Mouse (Mus musculus): ENCODE results near the gene Lyzl4.

Gene Lyzl4

DNA sequence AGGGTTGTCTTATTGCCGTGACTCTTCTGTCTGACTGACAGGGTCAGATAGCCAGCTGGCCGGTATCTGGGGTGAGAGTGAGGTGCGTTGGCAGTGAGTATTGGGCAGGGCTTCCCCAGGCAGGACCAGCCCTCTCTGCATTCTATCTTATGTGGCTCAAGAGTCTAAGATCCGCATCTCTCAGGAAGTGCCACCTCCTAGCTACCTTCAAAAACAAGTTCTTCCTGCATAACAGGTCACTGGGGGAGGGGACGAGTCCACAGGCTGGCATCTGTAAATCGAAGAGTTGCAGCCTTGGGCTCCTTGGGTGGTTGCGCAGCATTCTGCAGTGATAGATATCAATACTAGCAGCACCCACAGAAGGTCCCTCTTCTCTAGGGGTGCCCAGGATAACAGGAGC, 5.1 kb upstream of the Lyzl4 start:
- DNase-seq, result no peak

DNA sequence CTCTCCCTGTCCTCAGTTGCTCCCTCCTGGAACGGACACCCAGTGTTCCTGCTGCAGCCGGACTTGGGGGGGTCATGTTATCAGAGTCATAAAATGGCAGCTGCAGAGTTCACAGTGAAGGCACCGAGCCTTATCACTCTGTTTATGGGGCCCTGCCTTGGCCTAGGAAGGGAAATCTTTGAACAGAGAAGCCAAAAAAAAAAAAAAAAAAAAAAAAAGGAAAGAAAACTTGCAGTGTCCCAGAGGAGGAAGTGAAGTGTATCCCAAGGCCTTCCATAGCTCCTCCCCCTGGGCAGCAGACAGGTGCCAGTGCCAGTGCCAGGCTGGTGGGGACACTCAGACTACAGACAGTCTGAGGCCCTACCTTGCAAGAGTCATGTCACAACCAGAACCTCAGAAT, 3.0 kb upstream of the Lyzl4 start:
- no peak for DNase-seq

DNA sequence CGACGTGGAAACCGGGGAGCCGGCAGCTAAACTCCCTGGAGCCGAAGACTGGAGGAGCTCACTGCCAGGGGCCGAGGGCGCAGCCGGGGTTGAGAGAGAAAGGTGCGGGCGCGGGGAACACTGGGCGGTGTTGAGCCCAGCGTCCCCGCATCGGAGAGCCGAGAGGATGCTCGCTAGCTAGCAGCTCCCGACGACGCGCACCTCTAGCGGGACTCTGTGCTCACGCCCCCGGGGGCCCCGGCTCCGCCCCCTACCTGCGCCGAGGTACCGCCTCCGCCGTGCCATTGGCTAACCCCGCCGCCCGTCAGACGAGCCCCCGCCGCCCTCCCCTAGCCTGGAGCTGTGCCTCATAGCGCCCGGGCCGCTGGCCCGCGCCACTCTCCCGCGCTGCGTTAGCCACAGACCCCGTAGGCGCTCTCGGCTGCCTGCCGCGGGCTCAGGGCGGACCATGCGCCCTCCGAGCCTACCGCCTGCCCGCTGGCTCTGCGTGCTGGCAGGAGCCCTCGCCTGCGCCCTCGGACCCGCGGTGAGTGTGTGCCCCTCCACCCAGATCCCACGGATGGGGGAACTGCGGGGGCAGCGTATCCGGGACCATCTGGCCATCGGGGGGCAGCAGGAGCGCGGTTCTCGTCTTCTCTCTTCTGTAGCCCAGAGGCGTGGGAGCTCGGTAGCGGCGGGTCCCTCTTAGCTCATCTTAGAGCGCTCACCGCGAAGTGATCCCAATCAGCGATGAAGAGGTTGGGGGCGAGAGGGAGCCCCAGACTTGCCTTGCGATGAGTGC, 695 bp upstream of the Lyzl4 start, which contains the start of gene Vipr1:
Gene Vipr1, plus strand, starts transcription at position 316 of the 781 bp plus-strand sequence.
- DNase-seq, result peak; percentile 77 to 86

DNA sequence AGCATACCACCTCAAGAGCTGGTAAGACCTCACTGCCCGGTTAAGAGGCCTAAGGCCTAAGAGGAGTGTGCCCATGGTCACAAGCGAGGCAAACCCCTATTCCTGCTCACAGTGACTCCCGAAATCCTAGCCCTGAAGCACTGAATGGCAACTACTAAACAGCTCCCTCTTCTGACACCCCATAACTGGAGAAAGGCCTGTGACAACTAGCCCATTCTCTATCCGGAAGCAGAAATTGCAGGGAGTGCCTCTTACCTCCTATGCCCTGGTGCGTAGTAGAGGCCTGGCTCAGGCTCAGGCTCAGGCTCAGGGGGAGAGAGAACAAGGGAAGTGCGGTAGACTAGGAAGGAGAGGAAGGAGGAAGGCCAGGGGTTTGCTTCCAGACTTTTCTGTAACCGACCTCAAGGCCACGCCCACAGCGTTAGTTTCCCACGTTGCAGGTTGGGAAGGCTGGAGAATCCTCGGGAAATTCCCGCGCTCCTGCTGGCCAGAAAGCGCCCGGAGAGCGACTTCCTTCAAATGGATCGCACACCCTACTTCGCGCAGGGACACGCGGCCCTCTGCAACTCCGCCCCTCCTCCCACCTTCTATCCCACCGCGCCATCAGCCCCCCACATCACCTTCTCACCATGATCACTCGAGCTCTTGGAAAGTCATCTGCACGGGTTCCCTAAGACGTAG, 521 bp downstream of the Lyzl4 start:
- DNase-seq, result peak in 1 of 2 experiments; percentile 26

DNA sequence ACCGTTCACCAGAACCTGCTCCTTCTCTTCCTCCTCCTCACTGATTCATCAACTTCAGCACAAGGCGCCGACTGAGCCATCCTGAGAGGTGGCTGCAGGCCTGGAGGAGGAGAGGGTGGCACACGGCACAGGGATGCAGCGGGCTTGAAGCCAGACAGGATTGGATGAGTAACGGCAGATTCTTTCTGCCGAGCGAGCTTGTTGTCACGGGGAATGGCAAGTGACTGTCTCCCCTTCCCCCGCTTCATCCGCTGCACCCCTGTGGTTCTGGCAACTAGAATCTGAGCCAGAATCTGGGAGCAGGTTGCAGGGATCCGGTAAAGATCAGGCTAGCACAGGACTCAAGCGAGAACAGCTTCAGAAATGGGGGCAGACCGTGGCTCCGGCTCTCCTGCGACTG, 2.1 kb downstream of the Lyzl4 start:
- DNase-seq, result no peak

DNA sequence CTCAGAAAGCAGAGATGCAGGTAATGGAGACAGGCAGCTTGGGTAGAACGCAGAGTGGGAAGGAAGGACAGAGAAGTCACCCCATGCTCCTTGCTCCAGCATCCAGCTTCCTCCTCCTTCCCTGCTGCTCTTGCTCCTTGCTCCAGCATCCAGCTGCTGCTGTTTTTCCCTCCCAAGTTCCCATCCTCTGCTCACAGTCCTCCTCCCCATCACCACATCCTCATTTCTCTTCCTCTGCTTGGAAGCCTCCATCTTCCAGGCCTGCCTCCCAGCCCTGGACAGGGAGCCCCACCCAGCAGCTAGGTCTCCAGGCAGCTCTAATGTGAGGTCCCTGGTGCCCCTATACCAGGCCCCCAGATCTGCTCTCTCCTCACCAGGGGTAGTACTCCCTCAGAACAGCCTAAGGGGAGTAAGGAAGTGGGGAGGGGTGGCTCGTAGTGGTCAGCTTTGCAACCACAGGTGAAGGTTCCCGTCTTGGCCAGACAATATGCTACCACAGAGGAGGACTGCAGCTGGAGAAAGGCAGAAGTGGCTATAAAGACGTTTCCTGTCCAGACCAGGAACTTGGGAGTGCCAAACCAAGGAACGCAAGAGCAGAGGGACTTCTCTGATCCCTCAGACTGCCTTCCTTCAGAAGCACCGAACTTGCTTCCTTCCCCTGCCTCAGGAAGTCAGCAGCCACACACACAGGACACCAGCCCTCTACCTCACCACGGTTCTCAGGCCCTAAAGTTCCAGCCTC, 5.9 kb downstream of the Lyzl4 start:
- no peak for DNase-seq

DNA sequence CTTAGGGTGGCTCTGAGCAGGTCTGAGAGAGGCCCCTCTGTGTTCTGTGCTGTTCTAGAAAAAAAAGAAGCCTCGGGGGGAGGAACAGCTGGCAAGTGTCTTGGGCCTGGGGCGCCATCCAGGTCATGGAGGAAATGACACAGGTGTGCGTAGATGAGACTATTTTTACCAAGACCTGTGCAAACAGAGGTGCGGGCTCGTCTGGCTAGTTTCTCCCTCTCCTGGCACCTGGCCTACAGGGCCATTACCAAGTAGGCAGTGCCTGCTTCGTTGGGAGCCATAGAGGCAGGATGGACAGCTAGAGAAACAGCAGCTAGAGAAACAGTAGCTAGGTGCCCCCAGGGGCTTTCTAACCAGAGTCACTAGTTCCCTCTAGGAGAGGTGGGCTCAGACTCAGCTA, 8.6 kb downstream of the Lyzl4 start:
- no peak for DNase-seq

DNA sequence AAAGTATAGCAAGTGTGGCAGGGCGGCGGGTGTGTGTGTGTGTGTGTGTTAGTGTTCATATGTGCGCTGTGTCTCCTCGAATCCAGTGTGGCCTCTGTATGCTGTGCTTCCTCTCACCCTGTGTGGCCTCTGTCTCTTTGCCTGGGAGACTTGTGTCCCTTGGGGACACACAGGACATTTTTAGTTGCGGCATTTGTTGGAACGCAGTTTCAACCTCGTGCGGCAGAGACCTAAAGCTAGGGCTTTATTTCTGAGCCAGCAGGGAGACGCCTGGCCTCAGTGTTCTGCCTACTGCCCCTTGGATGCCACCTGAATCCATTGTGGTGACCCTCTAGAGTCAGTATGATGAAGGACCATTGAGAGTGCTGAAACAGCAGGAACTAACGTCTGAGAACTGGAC, 9.0 kb downstream of the Lyzl4 start:
- DNase-seq, result no peak

DNA sequence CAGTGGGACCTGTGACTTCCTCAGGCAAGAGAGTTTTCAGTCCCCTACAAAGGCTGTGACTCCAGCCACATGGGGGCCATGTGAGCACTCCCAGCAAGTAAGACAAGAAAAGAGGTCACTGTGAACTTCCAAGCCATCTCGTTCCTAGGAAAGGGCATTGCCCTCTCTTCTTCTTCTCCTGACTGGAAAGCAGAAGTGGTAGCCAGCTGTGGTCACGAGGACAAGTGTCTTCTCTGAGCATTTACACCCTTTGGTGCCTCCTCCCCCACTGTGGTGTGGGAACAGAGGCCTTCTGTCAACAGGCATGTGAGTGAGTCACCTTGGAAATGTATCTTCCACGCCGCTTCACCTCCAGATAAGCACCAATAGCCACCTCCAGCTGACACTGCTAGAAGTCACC, 9.9 kb downstream of the Lyzl4 start:
- no peak for DNase-seq

DNA sequence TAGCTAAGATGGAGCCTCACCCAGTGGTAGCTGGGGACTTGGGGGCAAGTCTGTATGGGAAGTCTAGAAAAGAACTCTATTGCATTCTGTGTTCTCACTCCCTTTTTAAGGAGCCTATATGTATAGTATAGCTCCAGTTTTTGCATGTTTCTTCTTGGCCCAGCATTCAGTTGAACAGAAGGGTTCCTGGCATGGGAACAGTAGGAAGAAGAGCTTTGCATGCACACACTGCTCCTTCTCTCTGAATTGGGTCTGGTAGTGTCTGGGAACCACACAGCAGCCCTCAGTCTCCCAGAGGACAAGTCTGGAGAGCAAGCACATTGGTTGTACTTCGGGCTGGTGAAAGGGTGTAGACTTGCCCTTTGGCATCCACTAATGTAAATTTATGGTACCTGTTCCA, 11.3 kb downstream of the Lyzl4 start:
- no peak for DNase-seq

DNA sequence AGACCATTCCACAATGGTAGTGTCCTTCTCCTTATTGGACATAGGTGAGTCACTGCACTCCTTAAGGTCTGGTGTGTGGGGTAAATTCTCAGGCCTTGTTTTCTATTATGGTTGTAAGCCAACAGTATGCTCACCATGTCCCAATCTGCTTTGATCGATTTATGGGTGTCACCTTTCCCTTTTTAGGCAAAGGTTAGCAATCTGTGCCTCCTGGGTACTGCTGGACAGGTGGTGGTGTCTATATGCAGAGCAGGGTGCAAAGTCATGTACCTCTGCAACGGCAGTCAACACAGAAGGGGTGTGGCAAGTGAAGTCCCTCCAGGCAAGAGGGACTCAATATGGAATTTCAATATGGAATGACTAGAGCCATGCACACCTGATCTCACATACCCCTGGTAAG, 17.0 kb downstream of the Lyzl4 start:
- no peak for DNase-seq

DNA sequence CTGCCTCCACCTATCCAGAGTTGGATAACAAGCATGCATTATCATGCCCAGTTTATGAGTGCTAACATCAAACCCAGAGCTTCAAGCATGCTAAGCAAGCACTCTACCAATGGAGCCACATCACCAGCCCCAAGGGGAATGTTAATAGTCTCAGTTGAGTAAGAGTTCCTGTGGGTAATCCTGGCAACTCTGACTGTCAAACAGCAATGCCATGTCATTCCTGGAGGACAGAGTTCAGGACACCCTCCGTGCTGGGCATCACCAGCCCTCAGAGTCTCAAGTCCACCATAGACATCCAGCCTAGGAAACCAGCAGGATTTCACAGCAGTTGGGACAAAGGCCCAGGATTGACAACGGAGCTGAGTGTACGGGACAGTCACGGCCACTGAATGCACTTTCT, 18.7 kb downstream of the Lyzl4 start:
- DNase-seq, result no peak

DNA sequence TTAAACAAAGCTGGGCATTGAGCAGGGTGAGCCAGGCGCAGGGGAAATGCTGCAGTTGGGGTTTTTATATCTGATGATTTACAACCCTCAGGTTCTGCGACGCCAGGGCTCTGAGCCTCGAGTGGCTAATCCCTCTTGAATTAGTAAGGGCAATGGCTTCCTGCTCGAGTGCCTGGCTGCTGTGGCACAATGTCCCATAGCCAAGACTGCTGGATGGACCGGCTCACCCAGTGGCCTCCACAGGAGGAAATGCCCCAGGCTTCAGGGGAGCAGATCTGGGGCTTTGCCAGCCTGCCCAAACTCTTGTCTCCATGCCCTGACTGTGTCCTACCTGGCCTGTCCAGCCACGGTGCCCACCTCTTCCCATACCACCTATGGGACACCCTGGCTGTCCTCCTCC, 22.5 kb downstream of the Lyzl4 start:
- DNase-seq, result no peak

DNA sequence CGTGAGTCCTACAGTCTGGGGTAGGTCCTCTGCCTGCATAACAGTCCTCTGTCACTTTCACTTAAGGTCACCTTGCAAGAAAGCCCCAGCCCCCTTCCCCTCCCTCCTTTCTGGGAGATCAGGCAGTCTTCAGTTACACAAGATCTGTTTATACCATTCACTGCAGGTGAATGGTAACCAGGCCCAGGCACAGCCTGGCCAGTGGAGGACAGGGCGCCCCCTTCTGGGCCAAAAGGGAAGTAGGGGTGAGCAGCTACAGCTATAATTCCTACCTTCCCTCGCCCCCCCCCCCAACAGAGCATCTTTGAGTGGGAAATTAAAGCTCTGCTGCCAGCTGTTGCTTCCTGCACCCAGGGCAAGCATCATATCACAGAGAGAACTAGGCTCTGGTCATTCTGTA, 25.4 kb downstream of the Lyzl4 start:
- DNase-seq, result peak in 1 of 2 experiments; percentile 60

DNA sequence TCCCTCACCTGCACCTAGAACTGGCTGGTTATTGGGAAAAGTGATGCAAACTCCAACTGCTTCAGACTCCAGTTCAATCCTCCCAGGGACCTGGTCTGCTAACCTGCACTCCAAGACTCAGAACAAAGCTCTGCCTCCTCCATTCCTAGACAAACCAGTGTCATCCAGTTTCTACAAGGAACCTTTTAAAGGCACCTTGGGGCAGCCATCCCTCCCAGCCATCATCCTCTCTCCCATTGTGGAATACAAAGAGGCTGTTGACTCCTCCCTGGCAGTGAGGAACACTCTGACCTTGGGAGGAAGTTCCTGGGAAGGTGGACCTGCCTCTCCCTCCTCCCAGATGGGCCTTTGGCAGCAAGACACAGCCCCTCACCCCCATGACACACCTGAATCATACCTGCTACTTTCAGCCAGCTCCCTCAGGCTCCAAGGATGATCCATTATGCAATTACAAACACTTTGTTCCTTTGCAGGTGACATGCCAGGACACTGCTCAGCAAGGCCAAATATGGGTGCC, 27.6 kb downstream of the Lyzl4 start:
- no peak for DNase-seq

DNA sequence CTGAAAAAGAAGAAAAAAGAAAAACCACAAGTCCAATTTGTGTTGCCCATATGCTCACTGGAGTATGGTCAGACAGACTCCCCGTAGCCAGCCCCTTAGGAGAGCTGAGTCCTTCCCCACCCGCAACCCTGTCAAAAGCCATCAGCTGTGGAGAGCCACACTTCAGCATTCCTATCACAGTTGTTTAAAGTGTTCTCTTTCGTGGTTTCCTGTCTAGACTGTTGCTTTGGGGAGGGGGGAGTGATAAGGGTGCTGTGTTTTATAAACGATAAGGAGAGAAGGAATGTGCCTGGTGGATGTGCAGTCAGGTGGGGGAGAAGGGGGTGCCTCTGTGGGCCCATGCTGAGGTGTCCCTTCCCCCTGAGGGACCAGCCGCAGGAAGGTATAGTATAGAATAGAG, 28.7 kb downstream of the Lyzl4 start:
- no peak for DNase-seq

DNA sequence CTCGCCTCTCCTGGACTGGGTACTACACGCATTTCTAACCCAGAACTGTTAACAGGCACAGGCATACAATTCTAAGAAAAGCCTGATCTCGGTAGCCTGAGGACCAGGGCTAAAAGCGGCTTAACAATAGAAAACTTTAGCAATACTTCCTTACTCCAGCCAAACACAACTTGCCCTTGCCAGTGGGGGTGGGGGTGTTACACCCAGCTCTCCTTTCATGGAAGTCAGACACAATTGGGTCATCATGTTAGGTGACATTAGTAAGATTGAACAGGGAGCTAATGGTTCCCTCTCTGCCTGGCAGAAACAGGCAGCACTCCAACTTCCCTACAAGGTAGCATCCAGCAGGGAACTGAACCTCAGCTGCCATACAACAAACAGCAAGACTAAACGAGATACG, 32.5 kb downstream of the Lyzl4 start:
- DNase-seq, result no peak

DNA sequence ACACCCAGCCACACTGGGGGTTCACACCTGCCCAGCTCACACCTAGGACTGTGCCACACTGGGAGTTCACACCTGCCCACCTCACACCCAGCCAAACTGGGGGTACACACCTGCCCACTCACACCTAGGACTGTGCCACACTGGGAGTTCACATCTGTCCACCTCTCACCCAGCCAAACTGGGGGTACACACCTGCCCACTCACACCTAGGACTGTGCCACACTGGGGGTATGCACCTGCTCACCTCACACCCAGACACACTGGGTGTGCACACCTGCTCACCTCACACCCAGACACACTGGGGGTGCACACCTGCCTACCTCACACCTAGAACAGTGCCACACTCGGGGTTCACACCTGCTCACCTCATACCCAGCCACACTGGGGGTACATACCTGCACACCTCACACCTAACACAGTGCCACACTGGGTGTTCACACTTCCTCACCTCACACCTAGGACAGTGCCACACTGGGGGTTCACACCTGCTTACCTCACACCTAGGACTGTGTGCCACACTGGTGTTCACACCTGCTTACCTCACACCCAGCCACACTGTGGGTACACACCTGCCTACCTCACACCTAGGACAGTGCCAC, 35.3 kb downstream of the Lyzl4 start:
- DNase-seq, result no peak

DNA sequence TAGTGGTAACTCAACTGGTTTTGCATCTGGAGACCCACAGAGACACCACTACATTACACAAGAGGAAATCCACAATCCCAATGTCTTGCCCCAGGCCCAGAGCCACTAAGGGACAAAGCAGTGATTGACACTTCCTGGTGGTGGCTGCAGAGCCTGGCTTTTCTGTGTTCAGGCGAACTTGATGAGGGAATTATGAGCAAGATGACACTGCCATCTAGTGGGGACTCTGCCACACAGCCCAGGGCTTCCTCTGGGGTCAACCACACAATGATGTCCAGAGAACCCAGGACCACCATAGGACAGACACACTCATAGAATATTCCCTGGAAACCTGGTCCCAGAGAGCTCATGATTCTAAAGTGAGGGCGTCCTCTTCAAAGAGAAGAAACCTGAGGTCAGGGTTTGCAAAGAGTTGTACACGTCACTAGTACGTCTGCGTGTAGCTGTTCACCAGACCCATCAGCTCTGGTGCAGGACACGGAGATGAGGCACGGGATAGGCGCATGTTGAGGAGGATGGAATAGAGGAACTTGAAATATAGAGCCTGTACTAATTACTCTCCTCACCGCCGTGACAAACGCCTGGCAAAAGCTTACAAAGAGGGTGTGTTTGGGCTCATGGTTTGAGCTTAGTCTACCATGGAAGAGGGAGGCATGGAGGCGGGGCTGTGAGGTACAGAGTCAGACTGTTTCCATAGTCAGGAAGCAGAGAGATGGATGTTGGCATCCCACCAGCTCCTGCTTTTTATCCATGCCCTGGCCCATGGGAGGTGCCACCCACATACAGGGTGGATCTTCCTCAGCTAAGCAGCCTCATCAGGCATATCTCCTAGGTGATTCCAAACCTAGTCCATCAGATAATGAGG, 36.2 kb downstream of the Lyzl4 start:
- DNase-seq, result peak; percentile 71 to 79

DNA sequence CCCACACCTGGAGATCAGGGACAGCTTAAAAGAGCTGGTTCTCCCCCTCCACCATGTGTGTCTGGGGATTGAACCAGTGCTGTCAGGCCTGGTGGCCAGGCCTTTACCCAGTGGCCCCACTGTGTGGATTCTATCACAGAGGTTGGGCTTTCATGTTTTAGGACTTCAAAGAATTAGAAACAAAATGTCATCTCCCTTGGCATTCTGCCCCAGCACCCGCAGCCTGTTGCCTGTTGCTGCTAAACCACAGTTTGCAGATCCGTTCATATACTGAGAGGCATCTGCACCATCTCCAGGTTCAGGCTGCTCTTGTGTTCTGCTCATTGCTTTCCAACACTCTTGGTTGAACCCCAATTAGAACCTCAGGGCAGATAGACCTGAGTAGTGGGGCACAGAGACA, 39.5 kb downstream of the Lyzl4 start:
- no peak for DNase-seq

DNA sequence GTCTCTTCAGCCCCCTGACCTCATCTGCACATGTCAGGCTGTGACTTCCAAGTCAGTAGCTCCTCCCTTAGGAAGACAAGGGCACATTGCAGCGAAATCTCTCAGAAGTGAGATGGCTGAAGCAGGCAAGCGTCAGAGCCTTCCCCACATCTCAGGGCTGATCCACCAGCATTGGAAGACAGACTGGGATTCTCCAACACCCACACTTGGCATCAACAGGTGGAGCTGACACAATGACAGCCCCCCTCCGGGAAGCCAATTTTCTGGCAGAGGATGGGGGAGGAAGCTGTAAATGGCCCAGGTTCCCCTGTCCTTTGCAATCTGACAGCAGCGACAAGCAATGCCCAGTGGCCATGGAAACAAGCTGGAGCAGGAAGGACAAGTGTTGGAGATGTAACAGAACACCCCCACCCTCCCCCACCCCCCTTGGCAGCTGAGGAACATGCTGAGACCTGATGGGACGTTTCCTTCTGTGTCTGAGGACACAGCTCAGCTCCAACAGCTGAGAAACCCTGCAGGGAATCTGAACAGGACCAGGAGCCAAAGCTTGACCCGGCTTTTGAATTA, 41.0 kb downstream of the Lyzl4 start:
- DNase-seq, result no peak
